Mouse (Mus musculus): ENCODE measurements around the gene Zfp652. TPM values are rescaled to one million over a fixed set of nuclear protein-coding genes. Genes with fewer than 3 reads are reported as not detected.

The Zfp652 gene
- polyA plus RNA-seq, 1 experiment from 2014 or later = 24.9 TPM

GRCm38 (mm10) chr11:95687084-95687656 is 25.3 kb upstream of the Zfp652 start:
- Histone ChIP-seq H3K4me3 (replicated peaks) (no peak overlapping the region), H3K27me3 (no peaks in the 10 kb centered on the region), H3K9ac (replicated peaks) (no peak overlapping the region), H3K4me1 (replicated peaks) (peaks cover 31% of the 10 kb centered on the region), H3K27ac (no peak overlapping the region), H3K4me2 (no peak overlapping the region), H3K9me3 (no peaks in the 10 kb centered on the region), H3K36me3 (no peaks in the 10 kb centered on the region)
- 44% methylated on average over 11 of the region's 11 CpGs for WGBS
- ATAC-seq (ENCODE audit: insufficient number of reproducible peaks, insufficient read depth, low FRiP score, low TSS enrichment, low read depth) = no peak

- ATAC-seq (ENCODE audit: insufficient number of reproducible peaks, insufficient read depth, low FRiP score, low TSS enrichment, low read depth) = no peak
- 54% methylated on average over 6 of the region's 6 CpGs for WGBS
- Histone ChIP-seq H3K9me3 (no peaks in the 10 kb centered on the region), H3K27ac (no peak overlapping the region), H3K4me3 (replicated peaks) (no peak overlapping the region), H3K4me2 (no peak overlapping the region), H3K9ac (replicated peaks) (no peak overlapping the region), H3K36me3 (no peaks in the 10 kb centered on the region), H3K4me1 (replicated peaks) (peaks cover 20% of the 10 kb centered on the region), H3K27me3 (no peaks in the 10 kb centered on the region)
These were observed 24.0 kb upstream of the Zfp652 start for GRCm38 (mm10) chr11:95688515-95688914.

- Histone ChIP-seq H3K27ac (no peak overlapping the region), H3K36me3 (no peaks in the 10 kb centered on the region), H3K27me3 (no peaks in the 10 kb centered on the region), H3K4me3 (replicated peaks) (no peak overlapping the region), H3K4me1 (replicated peaks) (peaks cover 20% of the 10 kb centered on the region), H3K9me3 (no peaks in the 10 kb centered on the region), H3K9ac (replicated peaks) (no peak overlapping the region), H3K4me2 (no peak overlapping the region)
- 70% methylated on average over 7 of the region's 7 CpGs for WGBS
- no peak for ATAC-seq (ENCODE audit: insufficient number of reproducible peaks, insufficient read depth, low FRiP score, low TSS enrichment, low read depth)
These were observed 23.5 kb upstream of the Zfp652 start for GRCm38 (mm10) chr11:95688981-95689380.

GRCm38 (mm10) chr11:95689544-95689943 is 22.9 kb upstream of the Zfp652 start:
- H3K4me2 ChIP-seq = no peak overlapping the region
- no peaks in the 10 kb centered on the region for H3K9me3 ChIP-seq
- no peak overlapping the region for H3K4me3 ChIP-seq (replicated peaks)
- H3K27me3 ChIP-seq = no peaks in the 10 kb centered on the region
- no peaks in the 10 kb centered on the region for H3K36me3 ChIP-seq
- H3K9ac ChIP-seq (replicated peaks) = no peak overlapping the region
- 84% methylated on average over 3 of the region's 3 CpGs for WGBS
- H3K27ac ChIP-seq = no peak overlapping the region
- ATAC-seq (ENCODE audit: insufficient number of reproducible peaks, insufficient read depth, low FRiP score, low TSS enrichment, low read depth) = no peak
- peaks cover 20% of the 10 kb centered on the region for H3K4me1 ChIP-seq (replicated peaks)

GRCm38 (mm10) chr11:95698541-95698940 is 13.9 kb upstream of the Zfp652 start:
- no peak overlapping the region for H3K4me3 ChIP-seq (replicated peaks)
- no peaks in the 10 kb centered on the region for H3K27me3 ChIP-seq
- H3K4me1 ChIP-seq (replicated peaks) = peaks cover 3% of the 10 kb centered on the region; the same call in 1 of the 2 replicates
- H3K9ac ChIP-seq (replicated peaks) = no peak overlapping the region
- H3K4me2 ChIP-seq = no peak overlapping the region
- H3K27ac ChIP-seq = no peak overlapping the region
- H3K9me3 ChIP-seq = no peaks in the 10 kb centered on the region
- WGBS = 79% methylated on average over 5 of the region's 5 CpGs
- ATAC-seq (ENCODE audit: insufficient number of reproducible peaks, insufficient read depth, low FRiP score, low TSS enrichment, low read depth) = no peak
- no peaks in the 10 kb centered on the region for H3K36me3 ChIP-seq

GRCm38 (mm10) chr11:95700778-95701739 is 11.4 kb upstream of the Zfp652 start:
- Histone ChIP-seq H3K36me3 (no peaks in the 10 kb centered on the region), H3K27ac (no peak overlapping the region), H3K27me3 (no peaks in the 10 kb centered on the region), H3K4me2 (no peak overlapping the region), H3K9ac (replicated peaks) (no peak overlapping the region), H3K9me3 (no peaks in the 10 kb centered on the region), H3K4me1 (replicated peaks) (peaks cover 3% of the 10 kb centered on the region; the same call in 1 of the 2 replicates), H3K4me3 (replicated peaks) (no peak overlapping the region)
- ATAC-seq (ENCODE audit: insufficient number of reproducible peaks, insufficient read depth, low FRiP score, low TSS enrichment, low read depth) = no peak
- 91% methylated on average over 13 of the region's 13 CpGs for WGBS

- ATAC-seq (ENCODE audit: insufficient number of reproducible peaks, insufficient read depth, low FRiP score, low TSS enrichment, low read depth) = no peak
- Histone ChIP-seq H3K9ac (replicated peaks) (no peak overlapping the region), H3K27me3 (no peaks in the 10 kb centered on the region), H3K9me3 (no peaks in the 10 kb centered on the region), H3K4me1 (replicated peaks) (peaks cover 10% of the 10 kb centered on the region), H3K36me3 (no peaks in the 10 kb centered on the region), H3K4me3 (replicated peaks) (no peak overlapping the region), H3K27ac (no peak overlapping the region), H3K4me2 (no peak overlapping the region)
- WGBS = 87% methylated on average over 12 of the region's 12 CpGs
These were observed 8.2 kb upstream of the Zfp652 start for GRCm38 (mm10) chr11:95704032-95704969.

- Histone ChIP-seq H3K9ac (replicated peaks) (no peak overlapping the region), H3K27ac (no peak overlapping the region), H3K4me1 (replicated peaks) (peaks cover 10% of the 10 kb centered on the region), H3K36me3 (no peaks in the 10 kb centered on the region), H3K4me3 (replicated peaks) (no peak overlapping the region), H3K27me3 (no peaks in the 10 kb centered on the region), H3K9me3 (no peaks in the 10 kb centered on the region), H3K4me2 (no peak overlapping the region)
- no peak for ATAC-seq (ENCODE audit: insufficient number of reproducible peaks, insufficient read depth, low FRiP score, low TSS enrichment, low read depth)
- 84% methylated on average over 4 of the region's 4 CpGs for WGBS
These were observed 7.5 kb upstream of the Zfp652 start for GRCm38 (mm10) chr11:95704970-95705330.

GRCm38 (mm10) chr11:95709534-95710040 is 2.9 kb upstream of the Zfp652 start:
- no peak overlapping the region for H3K27ac ChIP-seq
- H3K27me3 ChIP-seq = no peaks in the 10 kb centered on the region
- no peaks in the 10 kb centered on the region for H3K36me3 ChIP-seq
- 87% methylated on average over 6 of the region's 6 CpGs for WGBS
- H3K9ac ChIP-seq (replicated peaks) = no peak overlapping the region
- no peak for ATAC-seq (ENCODE audit: insufficient number of reproducible peaks, insufficient read depth, low FRiP score, low TSS enrichment, low read depth)
- H3K4me3 ChIP-seq (replicated peaks) = no peak overlapping the region
- H3K4me1 ChIP-seq (replicated peaks) = peaks cover 20% of the 10 kb centered on the region
- H3K4me2 ChIP-seq = no peak overlapping the region
- no peaks in the 10 kb centered on the region for H3K9me3 ChIP-seq

- Histone ChIP-seq H3K9me3 (no peaks in the 10 kb centered on the region), H3K36me3 (no peaks in the 10 kb centered on the region), H3K27me3 (no peaks in the 10 kb centered on the region), H3K27ac (no peak overlapping the region), H3K4me3 (replicated peaks) (no peak overlapping the region), H3K4me2 (no peak overlapping the region), H3K9ac (replicated peaks) (no peak overlapping the region), H3K4me1 (replicated peaks) (peaks cover 29% of the 10 kb centered on the region)
- ATAC-seq (ENCODE audit: insufficient number of reproducible peaks, insufficient read depth, low FRiP score, low TSS enrichment, low read depth) = no peak
- 85% methylated on average over 7 of the region's 7 CpGs for WGBS
These were observed 2.0 kb upstream of the Zfp652 start for GRCm38 (mm10) chr11:95710478-95710877.

Data from limb, embryonic 12.5 days (tissue).